Mouse (Mus musculus) MEL (cell line): Measurements from ENCODE around the gene Dxo. TPM values are rescaled to one million over a fixed set of nuclear protein-coding genes. Genes with fewer than 3 reads are reported as not detected.
"Not testable (repeated sequence)": the region's sequence is repeated elsewhere in the genome, so short reads cannot be mapped to it uniquely, and the experiment has no call there.

Experiments used
- DNase-seq: peaks from one replicate; pipeline ENCODE4 v3.0.0; 2011; ENCODE audit warnings: low read depth, low spot score
- H3K27ac ChIP-seq: 2 replicates; pipeline ENCODE4 v1.5.1; 2012; ENCODE audit warnings: low read depth, mild to moderate bottlenecking, control low read depth, low read length, moderate library complexity; ENCODE audit not compliant: control insufficient read depth
- H3K27me3 ChIP-seq, 2 experiments: fragments of 150-350 bp in 1 of 2; sonication (generic) in 1 of 2; 2 replicates each; pipeline ENCODE4 v1.6.1; 2012; ENCODE audit warnings: low read length in 2 of 2, mild to moderate bottlenecking in 2 of 2, improper control_type of control experiment in 1 of 2, moderate library complexity in 1 of 2; ENCODE audit not compliant: insufficient read depth in 2 of 2, control insufficient read depth in 1 of 2
- H3K36me3 ChIP-seq, 2 experiments: 2 replicates each; pipeline ENCODE4 v1.6.1; 2012 to 2014; ENCODE audit warnings: low read length in 2 of 2, improper control_type of control experiment in 1 of 2, inconsistent platforms in 1 of 2, mild to moderate bottlenecking in 1 of 2; ENCODE audit not compliant: insufficient read depth in 2 of 2, control insufficient read depth in 1 of 2
- H3K4me1 ChIP-seq, 2 experiments: fragments of 150-350 bp in 1 of 2; sonication (generic) in 1 of 2; 2 replicates each; pipeline ENCODE4 v1.6.1; 2012; ENCODE audit warnings: low read length in 2 of 2, improper control_type of control experiment in 1 of 2, mild to moderate bottlenecking in 1 of 2; ENCODE audit not compliant: insufficient read depth in 2 of 2, control insufficient read depth in 1 of 2
- H3K4me3 ChIP-seq, 2 experiments: fragments of 150-350 bp in 1 of 2; sonication (generic) in 1 of 2; 2 replicates each; pipeline ENCODE4 v1.5.1; 2012; ENCODE audit warnings: low read depth in 2 of 2, low read length in 2 of 2, mild to moderate bottlenecking in 2 of 2, moderate library complexity in 2 of 2, control low read depth in 1 of 2, improper control_type of control experiment in 1 of 2; ENCODE audit not compliant: control insufficient read depth in 1 of 2, insufficient read depth in 1 of 2
- H3K79me2 ChIP-seq: 2 replicates; pipeline ENCODE4 v1.6.1; 2012; ENCODE audit warnings: mild to moderate bottlenecking, low read length, moderate library complexity; ENCODE audit not compliant: control insufficient read depth, poor library complexity, insufficient read depth
- H3K9ac ChIP-seq: 2 replicates; pipeline ENCODE4 v1.6.1; 2012; ENCODE audit warnings: low read depth, mild to moderate bottlenecking, control low read depth, low read length, moderate library complexity; ENCODE audit not compliant: control insufficient read depth, poor library complexity, severe bottlenecking
- H3K9me3 ChIP-seq: fragments of 150-350 bp; sonication (generic); replicated peaks from 2 replicates; pipeline ENCODE4 v1.6.1; 2012; ENCODE audit warnings: mild to moderate bottlenecking, low read length, improper control_type of control experiment, moderate library complexity; ENCODE audit not compliant: insufficient read depth
- E2F4 ChIP-seq: IDR thresholded peaks from 2 replicates; pipeline ENCODE4 v1.6.1; 2011; ENCODE audit warnings: low read depth, low read length, improper control_type of control experiment, borderline replicate concordance
- ELF1 ChIP-seq: IDR thresholded peaks from 2 replicates; pipeline ENCODE4 v1.6.1; 2014; ENCODE audit warnings: low read depth, mild to moderate bottlenecking, inconsistent platforms, low read length, improper control_type of control experiment, moderate library complexity
- GABPA ChIP-seq: IDR thresholded peaks from 2 replicates; pipeline ENCODE4 v1.6.1; 2012; ENCODE audit warnings: low read depth, mild to moderate bottlenecking, inconsistent platforms, low read length, improper control_type of control experiment, moderate library complexity
- KAT2A ChIP-seq: conservative IDR thresholded peaks from 2 replicates; pipeline ENCODE4 v1.6.1; 2012; ENCODE audit warnings: low read depth, low read length, improper control_type of control experiment, inconsistent platforms
- MAX ChIP-seq: IDR thresholded peaks from 2 replicates; pipeline ENCODE4 v1.6.1; 2011; ENCODE audit warnings: low read length, improper control_type of control experiment
- MAZ ChIP-seq: IDR thresholded peaks from 2 replicates; pipeline ENCODE4 v1.6.1; 2012; ENCODE audit warnings: low read depth, mild to moderate bottlenecking, inconsistent platforms, low read length, improper control_type of control experiment
- MXI1 ChIP-seq: IDR thresholded peaks from 2 replicates; pipeline ENCODE4 v1.6.1; 2011; ENCODE audit warnings: mild to moderate bottlenecking, low read depth, low read length, improper control_type of control experiment
- MYC ChIP-seq: IDR thresholded peaks from 2 replicates; pipeline ENCODE4 v1.6.1; 2011; ENCODE audit warnings: low read depth, mild to moderate bottlenecking, low read length, improper control_type of control experiment, moderate library complexity
- POLR2AphosphoS5 ChIP-seq: IDR thresholded peaks from 2 replicates; pipeline ENCODE4 v1.6.1; 2012; ENCODE audit warnings: low read depth, borderline replicate concordance, mild to moderate bottlenecking, inconsistent platforms, low read length, moderate library complexity, mixed read lengths
- SIN3A ChIP-seq: IDR thresholded peaks from 2 replicates; pipeline ENCODE4 v1.6.1; 2012; ENCODE audit warnings: low read length, improper control_type of control experiment, inconsistent platforms
- USF1 ChIP-seq: IDR thresholded peaks from 2 replicates; pipeline ENCODE4 v1.6.1; 2014; ENCODE audit warnings: low read depth, mild to moderate bottlenecking, inconsistent platforms, low read length, improper control_type of control experiment, moderate library complexity
- ZC3H11A ChIP-seq: IDR thresholded peaks from 2 replicates; pipeline ENCODE4 v1.6.1; 2012; ENCODE audit warnings: low read depth, mild to moderate bottlenecking, inconsistent platforms, low read length, improper control_type of control experiment
- ZKSCAN1 ChIP-seq: IDR thresholded peaks from 2 replicates; pipeline ENCODE4 v1.6.1; 2012; ENCODE audit warnings: low read depth, mild to moderate bottlenecking, inconsistent platforms, low read length, improper control_type of control experiment, moderate library complexity
- polyA plus RNA-seq, 2 experiments: library from polyadenylated mRNA; stranded (reverse) in 1 of 2; unstranded in 1 of 2; fragments of >175 nt in 1 of 2; fragments of >200 nt in 1 of 2; gene quantifications; 2 replicates each; pipeline versions ENCODE4 v1.2.1 to v1.2.4; 2012; ENCODE audit warnings: low replicate concordance in 2 of 2, low read depth in 1 of 2; ENCODE audit not compliant: insufficient read length in 2 of 2, insufficient read depth in 1 of 2, missing spikeins in 1 of 2
- total RNA-seq: library from RNA; depleted of rRNA; stranded (reverse); fragments of 300-350 nt; gene quantifications from 2 replicates; pipeline ENCODE4 v1.2.3, GENCODE M21; 2012

The Dxo gene
- total and polyA plus RNA-seq, 3 experiments: 18.0 to 39.7 TPM; not detected in 1

GRCm38 (mm10) chr17:34807176-34807575, 29.6 kb upstream of the Dxo start:
- TF ChIP-seq MAX (no peak), E2F4 (no peak), GABPA (no peak), MAZ (no peak), POLR2AphosphoS5 (no peak), USF1 (no peak), MYC (no peak)
- Histone ChIP-seq H3K79me2 (no peaks in the 10 kb centered on the region), H3K4me3 (no peak overlapping the region), H3K27me3 (no peaks in the 10 kb centered on the region), H3K4me1 (no peaks in the 10 kb centered on the region), H3K9ac (no peak overlapping the region), H3K36me3 (no peaks in the 10 kb centered on the region), H3K9me3 (no peaks in the 10 kb centered on the region), H3K27ac (no peak overlapping the region)
- DNase-seq: no peak

GRCm38 (mm10) chr17:34808599-34809205, 28.1 kb upstream of the Dxo start:
- no peaks in the 10 kb centered on the region for H3K27me3 ChIP-seq
- H3K4me1 ChIP-seq: no peaks in the 10 kb centered on the region
- H3K79me2 ChIP-seq: no peaks in the 10 kb centered on the region
- TF ChIP-seq KAT2A: no peak
- TF ChIP-seq MYC: no peak
- no peak for TF ChIP-seq SIN3A
- no peak for TF ChIP-seq ZC3H11A
- no peak for TF ChIP-seq MAX
- no peak for TF ChIP-seq POLR2AphosphoS5
- TF ChIP-seq MXI1: no peak
- TF ChIP-seq ELF1: no peak
- no peak for TF ChIP-seq ZKSCAN1
- no peaks in the 10 kb centered on the region for H3K36me3 ChIP-seq
- H3K9me3 ChIP-seq: no peaks in the 10 kb centered on the region
- no peak overlapping the region for H3K9ac ChIP-seq
- no peak overlapping the region for H3K4me3 ChIP-seq
- DNase-seq: no peak
- H3K27ac ChIP-seq: no peak overlapping the region

GRCm38 (mm10) chr17:34810411-34810810, 26.4 kb upstream of the Dxo start:
- not testable (repeated sequence) for H3K9me3 ChIP-seq, H3K9ac ChIP-seq, H3K27ac ChIP-seq, H3K4me1 ChIP-seq, H3K27me3 ChIP-seq, H3K4me3 ChIP-seq, DNase-seq, H3K36me3 ChIP-seq, H3K79me2 ChIP-seq

- not testable (repeated sequence) for H3K9ac ChIP-seq, H3K9me3 ChIP-seq, H3K27me3 ChIP-seq, H3K36me3 ChIP-seq, H3K4me3 ChIP-seq, H3K27ac ChIP-seq, DNase-seq, H3K4me1 ChIP-seq, H3K79me2 ChIP-seq
Measured at GRCm38 (mm10) chr17:34810811-34811210, 26.0 kb upstream of the Dxo start.
